Mouse (Mus musculus): Measurements from ENCODE around the gene Olig3. TPM values are rescaled to one million over a fixed set of nuclear protein-coding genes. Genes with fewer than 3 reads are reported as not detected.
"Not testable (repeated sequence)": the region's sequence is repeated elsewhere in the genome, so short reads cannot be mapped to it uniquely, and the experiment has no call there.

Gene Olig3
- polyA plus RNA-seq, 1 experiment from 2014 or later, result not detected

GRCm38 (mm10) chr10:19374311-19374710 lies 18.0 kb downstream of the Olig3 start:
- no peak for ATAC-seq (ENCODE audit: insufficient read depth, low FRiP score)
- WGBS, result 70% methylated on average over 3 of the region's 3 CpGs
- no peak overlapping the region for H3K9ac ChIP-seq (ENCODE audit: low read length)
- no peaks in the 10 kb centered on the region for H3K36me3 ChIP-seq (ENCODE audit: control insufficient read depth, insufficient read depth, low read length)
- no peak overlapping the region for H3K4me2 ChIP-seq (ENCODE audit: low read depth, low read length)
- H3K4me1 ChIP-seq (ENCODE audit: control insufficient read depth, insufficient read depth, low read length), result no peaks in the 10 kb centered on the region
- no peak overlapping the region for H3K4me3 ChIP-seq (replicated peaks; ENCODE audit: low read length)
- no peak overlapping the region for H3K27ac ChIP-seq (ENCODE audit: low read length)
- H3K9me3 ChIP-seq (replicated peaks; ENCODE audit: control insufficient read depth, low read length), result no peaks in the 10 kb centered on the region
- H3K27me3 ChIP-seq (ENCODE audit: control insufficient read depth, insufficient read depth, low read length), result no peaks in the 10 kb centered on the region

GRCm38 (mm10) chr10:19375838-19376237 lies 19.5 kb downstream of the Olig3 start:
- WGBS, result 87% methylated on average over 2 of the region's 2 CpGs
- ATAC-seq (ENCODE audit: insufficient read depth, low FRiP score), result no peak
- no peaks in the 10 kb centered on the region for H3K9me3 ChIP-seq (replicated peaks; ENCODE audit: control insufficient read depth, low read length)

GRCm38 (mm10) chr10:19380971-19381370 lies 24.6 kb downstream of the Olig3 start:
- H3K36me3 ChIP-seq (ENCODE audit: control insufficient read depth, insufficient read depth, low read length); H3K4me1 ChIP-seq (ENCODE audit: control insufficient read depth, insufficient read depth, low read length); H3K9ac ChIP-seq (ENCODE audit: low read length); H3K9me3 ChIP-seq (replicated peaks; ENCODE audit: control insufficient read depth, low read length); ATAC-seq (ENCODE audit: insufficient read depth, low FRiP score); H3K27ac ChIP-seq (ENCODE audit: low read length); H3K4me2 ChIP-seq (ENCODE audit: low read depth, low read length); H3K27me3 ChIP-seq (ENCODE audit: control insufficient read depth, insufficient read depth, low read length); H3K4me3 ChIP-seq (replicated peaks; ENCODE audit: low read length): not testable (repeated sequence)
- WGBS, result 98% methylated on average over 1 of the region's 1 CpGs

More at GRCm38 (mm10) chr10:19375838-19376237, 19.5 kb downstream of the Olig3 start:
- Histone ChIP-seq H3K4me2 (ENCODE audit: low read depth, low read length) (no peak overlapping the region), H3K9ac (ENCODE audit: low read length) (no peak overlapping the region), H3K4me3 (replicated peaks; ENCODE audit: low read length) (no peak overlapping the region), H3K27ac (ENCODE audit: low read length) (no peak overlapping the region), H3K27me3 (ENCODE audit: control insufficient read depth, insufficient read depth, low read length) (no peaks in the 10 kb centered on the region), H3K36me3 (ENCODE audit: control insufficient read depth, insufficient read depth, low read length) (no peaks in the 10 kb centered on the region), H3K4me1 (ENCODE audit: control insufficient read depth, insufficient read depth, low read length) (no peaks in the 10 kb centered on the region)

- Histone ChIP-seq H3K4me3 (replicated peaks; ENCODE audit: low read length) (no peak overlapping the region), H3K27me3 (ENCODE audit: control insufficient read depth, insufficient read depth, low read length) (no peaks in the 10 kb centered on the region), H3K9me3 (replicated peaks; ENCODE audit: control insufficient read depth, low read length) (no peaks in the 10 kb centered on the region), H3K36me3 (ENCODE audit: control insufficient read depth, insufficient read depth, low read length) (no peaks in the 10 kb centered on the region), H3K4me2 (ENCODE audit: low read depth, low read length) (no peak overlapping the region), H3K27ac (ENCODE audit: low read length) (no peak overlapping the region), H3K4me1 (ENCODE audit: control insufficient read depth, insufficient read depth, low read length) (no peaks in the 10 kb centered on the region), H3K9ac (ENCODE audit: low read length) (no peak overlapping the region)
- WGBS, result 85% methylated on average over 3 of the region's 3 CpGs
- no peak for ATAC-seq (ENCODE audit: insufficient read depth, low FRiP score)
Observed at GRCm38 (mm10) chr10:19384176-19384575, 27.8 kb downstream of the Olig3 start.

GRCm38 (mm10) chr10:19391819-19392218 lies 35.5 kb downstream of the Olig3 start:
- no peaks in the 10 kb centered on the region for H3K4me1 ChIP-seq (ENCODE audit: control insufficient read depth, insufficient read depth, low read length)
- no peak overlapping the region for H3K4me3 ChIP-seq (replicated peaks; ENCODE audit: low read length)
- H3K9me3 ChIP-seq (replicated peaks; ENCODE audit: control insufficient read depth, low read length), result no peaks in the 10 kb centered on the region
- H3K4me2 ChIP-seq (ENCODE audit: low read depth, low read length), result no peak overlapping the region
- H3K36me3 ChIP-seq (ENCODE audit: control insufficient read depth, insufficient read depth, low read length), result no peaks in the 10 kb centered on the region
- 70% methylated on average over 4 of the region's 4 CpGs for WGBS
- no peak overlapping the region for H3K27ac ChIP-seq (ENCODE audit: low read length)
- H3K9ac ChIP-seq (ENCODE audit: low read length), result no peak overlapping the region
- ATAC-seq (ENCODE audit: insufficient read depth, low FRiP score), result no peak
- H3K27me3 ChIP-seq (ENCODE audit: control insufficient read depth, insufficient read depth, low read length), result no peaks in the 10 kb centered on the region

GRCm38 (mm10) chr10:19396485-19397137 lies 40.3 kb downstream of the Olig3 start:
- Histone ChIP-seq H3K9me3 (replicated peaks; ENCODE audit: control insufficient read depth, low read length) (no peaks in the 10 kb centered on the region), H3K36me3 (ENCODE audit: control insufficient read depth, insufficient read depth, low read length) (no peaks in the 10 kb centered on the region), H3K9ac (ENCODE audit: low read length) (no peak overlapping the region), H3K27ac (ENCODE audit: low read length) (no peak overlapping the region), H3K27me3 (ENCODE audit: control insufficient read depth, insufficient read depth, low read length) (no peaks in the 10 kb centered on the region), H3K4me2 (ENCODE audit: low read depth, low read length) (no peak overlapping the region), H3K4me3 (replicated peaks; ENCODE audit: low read length) (no peak overlapping the region), H3K4me1 (ENCODE audit: control insufficient read depth, insufficient read depth, low read length) (no peaks in the 10 kb centered on the region)
- ATAC-seq (ENCODE audit: insufficient read depth, low FRiP score), result no peak
- WGBS, result 54% methylated on average over 9 of the region's 9 CpGs

GRCm38 (mm10) chr10:19397396-19397795 lies 41.1 kb downstream of the Olig3 start:
- H3K36me3 ChIP-seq (ENCODE audit: control insufficient read depth, insufficient read depth, low read length), result no peaks in the 10 kb centered on the region
- H3K4me3 ChIP-seq (replicated peaks; ENCODE audit: low read length), result no peak overlapping the region
- H3K9ac ChIP-seq (ENCODE audit: low read length), result no peak overlapping the region
- H3K9me3 ChIP-seq (replicated peaks; ENCODE audit: control insufficient read depth, low read length), result no peaks in the 10 kb centered on the region
- 81% methylated on average over 12 of the region's 12 CpGs for WGBS
- H3K4me1 ChIP-seq (ENCODE audit: control insufficient read depth, insufficient read depth, low read length), result no peaks in the 10 kb centered on the region
- no peaks in the 10 kb centered on the region for H3K27me3 ChIP-seq (ENCODE audit: control insufficient read depth, insufficient read depth, low read length)
- no peak for ATAC-seq (ENCODE audit: insufficient read depth, low FRiP score)
- no peak overlapping the region for H3K27ac ChIP-seq (ENCODE audit: low read length)
- no peak overlapping the region for H3K4me2 ChIP-seq (ENCODE audit: low read depth, low read length)

- 40% methylated on average over 5 of the region's 5 CpGs for WGBS
- H3K27ac ChIP-seq (ENCODE audit: low read length), result no peak overlapping the region
- no peak for ATAC-seq (ENCODE audit: insufficient read depth, low FRiP score)
- H3K4me3 ChIP-seq (replicated peaks; ENCODE audit: low read length), result no peak overlapping the region
- H3K9ac ChIP-seq (ENCODE audit: low read length), result no peak overlapping the region
- H3K36me3 ChIP-seq (ENCODE audit: control insufficient read depth, insufficient read depth, low read length), result no peaks in the 10 kb centered on the region
- no peaks in the 10 kb centered on the region for H3K9me3 ChIP-seq (replicated peaks; ENCODE audit: control insufficient read depth, low read length)
- H3K4me2 ChIP-seq (ENCODE audit: low read depth, low read length), result no peak overlapping the region
- H3K27me3 ChIP-seq (ENCODE audit: control insufficient read depth, insufficient read depth, low read length), result no peaks in the 10 kb centered on the region
- no peaks in the 10 kb centered on the region for H3K4me1 ChIP-seq (ENCODE audit: control insufficient read depth, insufficient read depth, low read length)
Observed at GRCm38 (mm10) chr10:19401136-19401535, 44.8 kb downstream of the Olig3 start.

- H3K27me3 ChIP-seq (ENCODE audit: control insufficient read depth, insufficient read depth, low read length), result no peaks in the 10 kb centered on the region
- no peak for ATAC-seq (ENCODE audit: insufficient read depth, low FRiP score)
- H3K4me1 ChIP-seq (ENCODE audit: control insufficient read depth, insufficient read depth, low read length), result no peaks in the 10 kb centered on the region
- H3K9ac ChIP-seq (ENCODE audit: low read length), result no peak overlapping the region
- WGBS, result 24% methylated on average over 1 of the region's 1 CpGs
- H3K9me3 ChIP-seq (replicated peaks; ENCODE audit: control insufficient read depth, low read length), result no peaks in the 10 kb centered on the region
- H3K36me3 ChIP-seq (ENCODE audit: control insufficient read depth, insufficient read depth, low read length), result no peaks in the 10 kb centered on the region
- H3K4me2 ChIP-seq (ENCODE audit: low read depth, low read length), result no peak overlapping the region
- H3K27ac ChIP-seq (ENCODE audit: low read length), result no peak overlapping the region
- H3K4me3 ChIP-seq (replicated peaks; ENCODE audit: low read length), result no peak overlapping the region
Observed at GRCm38 (mm10) chr10:19404401-19404800, 48.1 kb downstream of the Olig3 start.
